Mouse (Mus musculus) embryonic facial prominence, embryonic 13.5 days (tissue): ENCODE measurements around the gene Rad23a. TPM values are rescaled to one million over a fixed set of nuclear protein-coding genes. Genes with fewer than 3 reads are reported as not detected.
A peak's percentile ranks its signal among the peaks of the same experiment; 100 is the strongest.

Experiments used
- ATAC-seq: fragments of 200-750 bp; cut with Nextera tagmentation; 2 replicates; pipeline ENCODE4 v1.8.0; 2017; ENCODE audit warnings: low read depth; ENCODE audit not compliant: insufficient number of reproducible peaks, insufficient read depth, low FRiP score, low TSS enrichment
- H3K27ac ChIP-seq: fragments of 300-500 bp; sonication (generic); 2 replicates; pipeline ENCODE4 v1.5.1; 2015; ENCODE audit warnings: moderate library complexity, mild to moderate bottlenecking, inconsistent platforms
- H3K27me3 ChIP-seq: fragments of 300-500 bp; sonication (generic); 2 replicates; pipeline ENCODE4 v1.6.1; 2015; ENCODE audit warnings: mild to moderate bottlenecking, inconsistent platforms
- H3K36me3 ChIP-seq: fragments of 300-500 bp; sonication (generic); 2 replicates; pipeline ENCODE4 v1.6.1; 2015; ENCODE audit warnings: mild to moderate bottlenecking, inconsistent platforms
- H3K4me1 ChIP-seq: fragments of 300-500 bp; sonication (generic); 2 replicates; pipeline ENCODE4 v1.6.1; 2015; ENCODE audit warnings: inconsistent platforms
- H3K4me2 ChIP-seq: fragments of 300-500 bp; sonication (generic); 2 replicates; pipeline ENCODE4 v1.6.1; 2015; ENCODE audit warnings: moderate library complexity, mild to moderate bottlenecking, inconsistent platforms
- H3K4me3 ChIP-seq: fragments of 300-500 bp; sonication (generic); 2 replicates; pipeline ENCODE4 v1.5.1; 2015; ENCODE audit warnings: mild to moderate bottlenecking, inconsistent platforms
- H3K9ac ChIP-seq: fragments of 300-500 bp; sonication (generic); 2 replicates; pipeline ENCODE4 v1.6.1; 2015; ENCODE audit warnings: mild to moderate bottlenecking, inconsistent platforms
- H3K9me3 ChIP-seq: fragments of 300-500 bp; sonication (generic); 2 replicates; pipeline ENCODE4 v1.6.1; 2016; ENCODE audit warnings: inconsistent platforms
- WGBS: fragments of 180-500 bp; shearing (Covaris S2); methylation state at CpG from one replicate; pipeline ENCODE4 v1.1.7; 2015; ENCODE audit warnings: mixed read lengths; 5-methylcytosine and 5-hydroxymethylcytosine counted together
- polyA plus RNA-seq: library from polyadenylated mRNA; unstranded; fragments of >200 nt; fragmentation: Nextera tagmentation; extraction: Ambion mirVana; gene quantifications from 2 replicates; pipeline ENCODE4 v1.2.1, GENCODE M21; 2015

Rad23a gene
- polyA plus RNA-seq, 1 experiment from 2014 or later, result 97.1 TPM

DNA sequence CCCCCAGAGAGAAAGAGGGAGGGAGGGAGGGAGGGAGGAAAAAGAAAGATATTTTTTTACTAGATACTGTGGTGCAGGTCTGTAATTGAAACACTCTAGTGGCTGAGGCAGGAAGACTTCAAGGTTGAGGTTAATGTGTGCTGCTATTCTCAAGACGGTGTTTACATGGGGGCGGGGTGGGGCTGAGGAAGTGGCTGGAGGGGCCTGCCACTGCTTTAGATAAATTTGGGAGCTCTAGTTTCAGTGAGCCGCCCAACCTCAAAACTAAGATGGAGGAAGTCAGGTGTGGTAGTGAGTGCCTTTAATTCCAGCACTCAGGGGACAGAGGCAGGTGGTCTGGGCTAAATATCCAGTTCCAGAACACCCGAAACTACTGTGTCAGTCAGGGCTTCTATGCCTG, 14.8 kb downstream of the Rad23a start:
- Histone ChIP-seq H3K9ac (no peak overlapping the region), H3K9me3 (no peaks in the 10 kb centered on the region), H3K27me3 (peaks cover 11% of the 10 kb centered on the region; the same call in 1 of the 2 replicates), H3K4me2 (no peak overlapping the region), H3K4me1 (peaks cover 6% of the 10 kb centered on the region; the same call in 1 of the 2 replicates), H3K27ac (no peak overlapping the region), H3K4me3 (no peak overlapping the region), H3K36me3 (no peaks in the 10 kb centered on the region)
- ATAC-seq, result no peak
- 52% methylated on average over 4 of the region's 4 CpGs for WGBS

- Histone ChIP-seq H3K27ac (no peak overlapping the region), H3K36me3 (no peaks in the 10 kb centered on the region), H3K9ac (no peak overlapping the region), H3K9me3 (no peaks in the 10 kb centered on the region), H3K27me3 (peaks cover 11% of the 10 kb centered on the region; the same call in 1 of the 2 replicates), H3K4me3 (peak overlapping the region; percentile 25), H3K4me1 (peaks cover 6% of the 10 kb centered on the region; the same call in 1 of the 2 replicates), H3K4me2 (peak overlapping the region; percentile 56)
- peak; percentile 56; the same call in 1 of the 2 replicates for ATAC-seq
- WGBS, result 2% methylated on average over 18 of the region's 18 CpGs
Measured at GRCm38 (mm10) chr8:84823653-84824052, 16.8 kb downstream of the Rad23a start.

DNA sequence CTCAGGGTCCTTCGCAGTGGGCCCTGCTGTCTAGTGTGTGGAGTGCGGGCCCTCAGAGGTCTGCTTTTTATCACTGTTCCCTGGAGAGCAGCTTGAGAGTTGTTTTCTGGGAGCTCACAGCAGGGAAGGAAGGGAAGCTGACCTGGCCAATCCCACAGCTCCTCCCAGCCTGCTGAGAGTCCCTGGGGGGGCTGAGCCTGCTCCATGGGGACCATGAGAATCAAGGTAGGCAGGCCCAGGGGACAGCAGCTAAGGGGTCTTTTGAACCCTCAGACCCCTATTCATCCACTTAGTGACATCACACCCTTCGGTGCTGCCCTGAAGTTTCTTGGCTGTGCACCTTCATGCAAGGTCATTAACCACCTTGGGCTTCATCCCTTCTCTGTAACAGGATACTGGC, 17.7 kb downstream of the Rad23a start, which contains the start of gene Dand5:
Gene Dand5 (minus strand): TSS at position 101 of the 400 bp plus-strand sequence.
- H3K36me3 ChIP-seq, result no peaks in the 10 kb centered on the region
- H3K27me3 ChIP-seq, result peaks cover 11% of the 10 kb centered on the region; the same call in 1 of the 2 replicates
- H3K4me1 ChIP-seq, result peaks cover 6% of the 10 kb centered on the region; the same call in 1 of the 2 replicates
- peak within 1 kb of the TSS; percentile 52; the same call in 1 of the 2 replicates for H3K9ac ChIP-seq
- peak within 1 kb of the TSS; percentile 56 for H3K4me2 ChIP-seq
- peak within 1 kb of the TSS; percentile 25 for H3K4me3 ChIP-seq
- ATAC-seq, result no peak
- no peaks in the 10 kb centered on the region for H3K9me3 ChIP-seq
- 39% methylated on average over 3 of the region's 3 CpGs for WGBS
- no peak within 1 kb of the TSS for H3K27ac ChIP-seq

- H3K27me3 ChIP-seq, result peaks cover 33% of the 10 kb centered on the region
- H3K9ac ChIP-seq, result no peak overlapping the region
Measured at GRCm38 (mm10) chr8:84816117-84816516, 24.3 kb downstream of the Rad23a start.

DNA sequence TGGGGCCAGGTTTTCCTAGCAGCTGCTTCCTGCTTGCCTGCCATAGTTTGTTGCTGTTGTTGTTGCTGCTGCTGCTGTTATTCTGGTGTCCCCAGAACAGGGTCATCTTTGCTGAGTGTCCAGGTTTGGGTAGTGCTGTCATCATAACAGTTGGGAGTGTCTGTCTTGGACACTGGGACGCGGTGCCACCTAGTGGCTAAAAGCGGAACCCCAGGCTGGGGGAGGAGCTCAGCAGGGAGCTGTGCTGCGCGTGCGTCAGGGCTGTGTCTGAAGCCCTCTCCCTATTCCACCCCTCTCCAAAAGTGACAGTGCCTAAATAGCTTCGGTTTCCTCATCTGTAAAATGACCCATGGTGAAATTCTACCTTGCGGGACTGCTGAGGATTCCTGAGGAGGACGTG, 24.9 kb downstream of the Rad23a start:
- Histone ChIP-seq H3K4me2 (no peak overlapping the region), H3K9me3 (no peaks in the 10 kb centered on the region), H3K27me3 (peaks cover 35% of the 10 kb centered on the region), H3K27ac (no peak overlapping the region), H3K4me3 (no peak overlapping the region), H3K4me1 (peaks cover 19% of the 10 kb centered on the region), H3K36me3 (no peaks in the 10 kb centered on the region), H3K9ac (peak overlapping the region; percentile 47; the same call in 1 of the 2 replicates)
- WGBS, result 5% methylated on average over 9 of the region's 9 CpGs
- ATAC-seq, result 0 out of 2 replicates have a peak, but pooled peaks have one; percentile 22

More at GRCm38 (mm10) chr8:84816117-84816516, 24.3 kb downstream of the Rad23a start:
- no peak for ATAC-seq
- Histone ChIP-seq H3K36me3 (no peaks in the 10 kb centered on the region), H3K27ac (no peak overlapping the region), H3K4me3 (no peak overlapping the region), H3K4me1 (peaks cover 14% of the 10 kb centered on the region), H3K9me3 (no peaks in the 10 kb centered on the region), H3K4me2 (no peak overlapping the region)
- WGBS, result 74% methylated on average over 17 of the region's 17 CpGs

- H3K4me3 ChIP-seq, result no peak overlapping the region
- WGBS, result 41% methylated on average over 19 of the region's 19 CpGs
- peaks cover 21% of the 10 kb centered on the region for H3K4me1 ChIP-seq
- H3K27ac ChIP-seq, result no peak overlapping the region
- peaks cover 37% of the 10 kb centered on the region for H3K27me3 ChIP-seq
- no peaks in the 10 kb centered on the region for H3K9me3 ChIP-seq
- H3K4me2 ChIP-seq, result no peak overlapping the region
- no peaks in the 10 kb centered on the region for H3K36me3 ChIP-seq
- no peak; the same call in 1 of the 2 replicates for ATAC-seq
- peak overlapping the region; percentile 47; the same call in 1 of the 2 replicates for H3K9ac ChIP-seq
Measured at GRCm38 (mm10) chr8:84814555-84815441, 25.7 kb downstream of the Rad23a start.

GRCm38 (mm10) chr8:84814240-84814554, 26.3 kb downstream of the Rad23a start:
- no peak overlapping the region for H3K4me3 ChIP-seq
- peaks cover 24% of the 10 kb centered on the region for H3K4me1 ChIP-seq
- H3K9me3 ChIP-seq, result no peaks in the 10 kb centered on the region
- H3K27me3 ChIP-seq, result peaks cover 43% of the 10 kb centered on the region
- ATAC-seq, result no peak
- no peak overlapping the region for H3K4me2 ChIP-seq
- H3K9ac ChIP-seq, result peak overlapping the region; percentile 11; the same call in 1 of the 2 replicates
- no peak overlapping the region for H3K27ac ChIP-seq
- no peaks in the 10 kb centered on the region for H3K36me3 ChIP-seq
- 85% methylated on average over 11 of the region's 11 CpGs for WGBS

DNA sequence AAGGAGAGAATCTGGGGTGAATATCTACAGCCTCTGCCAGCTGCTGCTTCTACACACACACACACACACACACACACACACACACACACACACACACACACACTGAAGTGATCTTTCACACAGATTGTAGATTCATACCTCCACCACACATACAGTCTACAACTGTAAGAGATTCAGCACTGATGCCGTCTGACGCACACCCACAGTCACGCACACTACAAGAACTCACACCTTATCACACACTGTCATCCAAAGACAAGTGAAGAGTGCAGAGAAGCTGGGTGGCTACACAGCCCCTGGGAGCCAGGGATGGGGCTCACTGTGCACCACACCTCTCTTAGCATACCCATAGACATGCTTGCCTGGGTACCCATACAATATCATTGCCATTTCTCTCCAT, 26.6 kb downstream of the Rad23a start:
- peaks cover 46% of the 10 kb centered on the region for H3K27me3 ChIP-seq
- WGBS, result 78% methylated on average over 3 of the region's 3 CpGs
- peak overlapping the region; percentile 11; the same call in 1 of the 2 replicates for H3K9ac ChIP-seq
- no peak for ATAC-seq
- H3K9me3 ChIP-seq, result no peaks in the 10 kb centered on the region
- no peaks in the 10 kb centered on the region for H3K36me3 ChIP-seq
- H3K27ac ChIP-seq, result no peak overlapping the region
- no peak overlapping the region for H3K4me3 ChIP-seq
- no peak overlapping the region for H3K4me2 ChIP-seq
- peaks cover 24% of the 10 kb centered on the region for H3K4me1 ChIP-seq

DNA sequence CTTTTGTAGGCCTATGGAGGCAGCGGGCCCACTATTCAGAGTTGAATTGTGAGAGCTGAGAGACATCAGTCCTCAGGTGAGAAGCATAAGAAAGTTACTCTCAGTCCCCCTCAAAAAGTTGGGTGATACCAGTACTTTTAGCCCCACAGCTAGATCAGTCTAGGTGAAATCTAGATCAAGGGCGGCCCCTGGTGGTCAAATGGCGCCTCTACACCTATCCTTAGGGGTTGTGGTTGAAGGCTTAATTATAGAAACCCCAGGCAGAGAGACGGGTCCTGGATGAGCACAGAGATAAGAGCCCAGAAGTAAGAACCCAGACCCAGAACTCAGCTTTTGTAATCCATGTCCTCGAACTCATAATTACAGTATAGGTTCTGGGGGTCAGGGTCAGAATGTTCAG, 27.4 kb downstream of the Rad23a start:
- no peak for ATAC-seq
- no peaks in the 10 kb centered on the region for H3K9me3 ChIP-seq
- peaks cover 54% of the 10 kb centered on the region for H3K27me3 ChIP-seq
- no peak overlapping the region for H3K9ac ChIP-seq
- H3K36me3 ChIP-seq, result no peaks in the 10 kb centered on the region
- peaks cover 24% of the 10 kb centered on the region for H3K4me1 ChIP-seq
- no peak overlapping the region for H3K4me3 ChIP-seq
- 2% methylated on average over 5 of the region's 5 CpGs for WGBS
- H3K4me2 ChIP-seq, result no peak overlapping the region
- H3K27ac ChIP-seq, result no peak overlapping the region

GRCm38 (mm10) chr8:84811303-84811702, 29.2 kb downstream of the Rad23a start:
- Histone ChIP-seq H3K4me3 (peak overlapping the region; percentile 36), H3K4me1 (peaks cover 24% of the 10 kb centered on the region), H3K9me3 (no peaks in the 10 kb centered on the region), H3K4me2 (peak overlapping the region; percentile 62), H3K27ac (0 out of 2 replicates have a peak overlapping the region, but pooled peaks have one; percentile 22), H3K36me3 (no peaks in the 10 kb centered on the region), H3K27me3 (peaks cover 59% of the 10 kb centered on the region), H3K9ac (0 out of 2 replicates have a peak overlapping the region, but pooled peaks have one; percentile 49)
- no peak for ATAC-seq
- 25% methylated on average over 10 of the region's 10 CpGs for WGBS

DNA sequence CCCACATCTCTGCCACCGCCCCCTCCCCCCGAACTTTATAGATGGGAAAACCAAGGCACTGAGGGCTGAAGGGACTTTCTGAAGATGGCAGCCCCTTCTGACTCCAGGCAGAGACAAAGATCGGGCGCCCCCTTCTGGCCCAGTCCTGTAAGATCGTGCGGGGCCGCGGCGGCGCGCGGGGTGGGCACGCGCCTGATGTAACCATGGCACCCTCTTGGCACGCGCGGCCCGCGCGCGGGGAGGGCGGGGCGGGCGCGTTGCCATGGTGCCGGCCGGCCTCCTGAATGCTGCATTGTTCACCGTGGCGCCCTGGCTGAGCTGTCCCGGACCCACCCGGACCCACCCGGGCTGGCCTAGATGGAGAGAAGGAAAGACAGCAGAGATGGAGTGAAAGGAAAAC, 29.6 kb downstream of the Rad23a start:
- Histone ChIP-seq H3K4me2 (peak overlapping the region; percentile 62), H3K36me3 (no peaks in the 10 kb centered on the region), H3K9ac (0 out of 2 replicates have a peak overlapping the region, but pooled peaks have one; percentile 49), H3K27ac (0 out of 2 replicates have a peak overlapping the region, but pooled peaks have one; percentile 22), H3K9me3 (0 out of 2 replicates have a peak, but pooled peaks cover 2% of the 10 kb centered on the region), H3K4me3 (peak overlapping the region; percentile 36), H3K4me1 (peaks cover 24% of the 10 kb centered on the region), H3K27me3 (peaks cover 63% of the 10 kb centered on the region)
- under 1% methylated on average over 32 of the region's 32 CpGs for WGBS
- ATAC-seq, result peak; percentile 79
